Mouse (Mus musculus): ENCODE results near the gene 4932438A13Rik.
A peak's percentile ranks its signal among the peaks of the same experiment; 100 is the strongest.

Gene 4932438A13Rik

GRCm38 (mm10) chr3:36862721-36863275, at the start of gene 4932438A13Rik:
Gene 4932438A13Rik, plus strand, starts transcription at chr3:36863104.
- peak; percentile 100 for DNase-seq

- no peak for DNase-seq
Observed at GRCm38 (mm10) chr3:36816633-36817032, 46.3 kb upstream of the 4932438A13Rik start.

GRCm38 (mm10) chr3:36819402-36819801, 43.5 kb upstream of the 4932438A13Rik start:
- no peak for DNase-seq

GRCm38 (mm10) chr3:36821037-36821436, 41.9 kb upstream of the 4932438A13Rik start:
- no peak for DNase-seq

GRCm38 (mm10) chr3:36825098-36825497, 37.8 kb upstream of the 4932438A13Rik start:
- no peak for DNase-seq

- no peak for DNase-seq
Observed at GRCm38 (mm10) chr3:36825554-36825953, 37.4 kb upstream of the 4932438A13Rik start.

- DNase-seq: no peak
Observed at GRCm38 (mm10) chr3:36827274-36828025, 35.5 kb upstream of the 4932438A13Rik start.

GRCm38 (mm10) chr3:36830218-36830617, 32.7 kb upstream of the 4932438A13Rik start:
- DNase-seq: no peak

GRCm38 (mm10) chr3:36834426-36834825, 28.5 kb upstream of the 4932438A13Rik start:
- no peak for DNase-seq

GRCm38 (mm10) chr3:36834832-36835231, 28.1 kb upstream of the 4932438A13Rik start:
- DNase-seq: no peak

GRCm38 (mm10) chr3:36835525-36836203, 27.2 kb upstream of the 4932438A13Rik start:
- peak; percentile 22 for DNase-seq

GRCm38 (mm10) chr3:36836833-36837232, 26.1 kb upstream of the 4932438A13Rik start:
- DNase-seq: no peak

GRCm38 (mm10) chr3:36840650-36841555, 22.0 kb upstream of the 4932438A13Rik start:
- DNase-seq: peak; percentile 39

GRCm38 (mm10) chr3:36853733-36854440, 9.0 kb upstream of the 4932438A13Rik start:
- DNase-seq: no peak

GRCm38 (mm10) chr3:36861411-36862410, 1.2 kb upstream of the 4932438A13Rik start:
- no peak for DNase-seq

GRCm38 (mm10) chr3:36863427-36863826, 523 bp downstream of the 4932438A13Rik start:
- no peak for DNase-seq

- no peak for DNase-seq
Observed at GRCm38 (mm10) chr3:36863881-36864280, 977 bp downstream of the 4932438A13Rik start.

- DNase-seq: no peak
Observed at GRCm38 (mm10) chr3:36864466-36864865, 1.6 kb downstream of the 4932438A13Rik start.

GRCm38 (mm10) chr3:36905372-36905771, 42.5 kb downstream of the 4932438A13Rik start:
- DNase-seq: no peak

- DNase-seq: no peak
Observed at GRCm38 (mm10) chr3:36917832-36918231, 54.9 kb downstream of the 4932438A13Rik start.

GRCm38 (mm10) chr3:36918322-36918721, 55.4 kb downstream of the 4932438A13Rik start:
- no peak for DNase-seq

Measured in right cerebral cortex, postnatal 4 days (tissue).